Mouse (Mus musculus) liver, embryonic 15.5 days (tissue): ENCODE results near the gene Mettl8. TPM values are rescaled to one million over a fixed set of nuclear protein-coding genes. Genes with fewer than 3 reads are reported as not detected.

Experiments used
- ATAC-seq: fragments of 200-750 bp; cut with Nextera tagmentation; 2 replicates; pipeline ENCODE4 v1.8.0; 2017; ENCODE audit warnings: moderate number of reproducible peaks, mild to moderate bottlenecking, moderate library complexity; ENCODE audit not compliant: insufficient read depth
- H3K27ac ChIP-seq: fragments of 300-500 bp; sonication (generic); replicated peaks from 2 replicates; pipeline ENCODE4 v1.5.1; 2015; ENCODE audit warnings: mild to moderate bottlenecking, inconsistent platforms
- H3K27me3 ChIP-seq: fragments of 300-500 bp; sonication (generic); 2 replicates; pipeline ENCODE4 v1.6.1; 2015; ENCODE audit warnings: mild to moderate bottlenecking, inconsistent platforms
- H3K36me3 ChIP-seq: fragments of 300-500 bp; sonication (generic); replicated peaks from 2 replicates; pipeline ENCODE4 v1.6.1; 2015; ENCODE audit warnings: moderate library complexity, mild to moderate bottlenecking, inconsistent platforms
- H3K4me1 ChIP-seq: fragments of 300-500 bp; sonication (generic); replicated peaks from 2 replicates; pipeline ENCODE4 v1.6.1; 2015; ENCODE audit warnings: inconsistent platforms
- H3K4me2 ChIP-seq: fragments of 300-500 bp; sonication (generic); 2 replicates; pipeline ENCODE4 v1.6.1; 2015; ENCODE audit warnings: moderate library complexity, mild to moderate bottlenecking, inconsistent platforms
- H3K4me3 ChIP-seq: fragments of 300-500 bp; sonication (generic); replicated peaks from 2 replicates; pipeline ENCODE4 v1.5.1; 2015; ENCODE audit warnings: mild to moderate bottlenecking, inconsistent platforms
- H3K9ac ChIP-seq: fragments of 300-500 bp; sonication (generic); 2 replicates; pipeline ENCODE4 v1.6.1; 2015; ENCODE audit warnings: moderate library complexity, mild to moderate bottlenecking, inconsistent platforms
- H3K9me3 ChIP-seq: fragments of 300-500 bp; sonication (generic); replicated peaks from 2 replicates; pipeline ENCODE4 v1.6.1; 2016; ENCODE audit warnings: inconsistent platforms
- WGBS: fragments of 180-500 bp; shearing (Covaris S2); methylation state at CpG from one replicate; pipeline ENCODE4 v1.1.7; 2015; ENCODE audit warnings: mixed read lengths; ENCODE audit not compliant: insufficient replicate concordance; 5-methylcytosine and 5-hydroxymethylcytosine counted together
- polyA plus RNA-seq: library from polyadenylated mRNA; unstranded; fragments of >200 nt; fragmentation: Nextera tagmentation; extraction: Ambion mirVana; gene quantifications from 2 replicates; pipeline ENCODE4 v1.2.1, GENCODE M21; 2015

The Mettl8 gene
- 7.6 and 8.5 TPM in 2 replicates for polyA plus RNA-seq

GRCm38 (mm10) chr2:71055300-71056114 is at the start of gene Mettl8, which contains the start of gene Dcaf17:
Mettl8 (minus strand) TSS chr2:71055583.
Dcaf17 (plus strand) TSS chr2:71055328.
- H3K27me3 ChIP-seq, result no peaks in the 10 kb centered on the region
- H3K4me3 ChIP-seq, result peak within 1 kb of the TSS; percentile 82
- WGBS, result under 1% methylated on average over 57 of the region's 57 CpGs
- H3K36me3 ChIP-seq, result peaks cover 10% of the 10 kb centered on the region; the same call in 1 of the 2 replicates
- no peaks in the 10 kb centered on the region for H3K9me3 ChIP-seq
- H3K9ac ChIP-seq, result peak within 1 kb of the TSS; percentile 78
- H3K27ac ChIP-seq, result peak within 1 kb of the TSS; percentile 91
- H3K4me1 ChIP-seq, result peaks cover 24% of the 10 kb centered on the region
- ATAC-seq, result peak; percentile 97
- H3K4me2 ChIP-seq, result peak within 1 kb of the TSS; percentile 95

- Histone ChIP-seq H3K4me1 (no peaks in the 10 kb centered on the region), H3K4me3 (no peak overlapping the region), H3K9me3 (no peaks in the 10 kb centered on the region), H3K9ac (no peak overlapping the region), H3K4me2 (no peak overlapping the region), H3K36me3 (no peaks in the 10 kb centered on the region), H3K27ac (no peak overlapping the region), H3K27me3 (peaks cover 4% of the 10 kb centered on the region; the same call in 1 of the 2 replicates)
- WGBS, result 50% methylated on average over 3 of the region's 3 CpGs
- ATAC-seq, result no peak
Measured at GRCm38 (mm10) chr2:71104696-71105095, 49.3 kb upstream of the Mettl8 start.

- WGBS, result 41% methylated on average over 4 of the region's 4 CpGs
Measured at GRCm38 (mm10) chr2:71103292-71103680, 47.9 kb upstream of the Mettl8 start.

GRCm38 (mm10) chr2:71102621-71103291 is 47.4 kb upstream of the Mettl8 start:
- H3K9ac ChIP-seq, result no peak overlapping the region
- H3K27me3 ChIP-seq, result peaks cover 4% of the 10 kb centered on the region; the same call in 1 of the 2 replicates
- H3K9me3 ChIP-seq, result no peaks in the 10 kb centered on the region
- 0 out of 2 replicates have a peak, but pooled peaks cover under 1% of the 10 kb centered on the region for H3K36me3 ChIP-seq
- 68% methylated on average over 10 of the region's 10 CpGs for WGBS
- no peak for ATAC-seq
- no peak overlapping the region for H3K4me2 ChIP-seq
- no peak overlapping the region for H3K4me3 ChIP-seq
- no peaks in the 10 kb centered on the region for H3K4me1 ChIP-seq
- H3K27ac ChIP-seq, result no peak overlapping the region

More at GRCm38 (mm10) chr2:71103292-71103680, 47.9 kb upstream of the Mettl8 start:
- H3K9me3 ChIP-seq, result no peaks in the 10 kb centered on the region
- no peak overlapping the region for H3K9ac ChIP-seq
- peaks cover 4% of the 10 kb centered on the region; the same call in 1 of the 2 replicates for H3K27me3 ChIP-seq
- H3K36me3 ChIP-seq, result no peaks in the 10 kb centered on the region
- ATAC-seq, result no peak
- no peak overlapping the region for H3K27ac ChIP-seq
- no peak overlapping the region for H3K4me2 ChIP-seq
- H3K4me1 ChIP-seq, result no peaks in the 10 kb centered on the region
- H3K4me3 ChIP-seq, result no peak overlapping the region

- Histone ChIP-seq H3K4me1 (peaks cover 15% of the 10 kb centered on the region), H3K4me3 (no peak overlapping the region), H3K36me3 (peaks cover 24% of the 10 kb centered on the region), H3K27ac (peak overlapping the region; percentile 30; the same call in 1 of the 2 replicates), H3K27me3 (no peaks in the 10 kb centered on the region), H3K4me2 (peak overlapping the region; percentile 19), H3K9ac (no peak overlapping the region), H3K9me3 (no peaks in the 10 kb centered on the region)
- ATAC-seq, result peak; percentile 85
- 17% methylated on average over 7 of the region's 7 CpGs for WGBS
Measured at GRCm38 (mm10) chr2:71096170-71096569, 40.8 kb upstream of the Mettl8 start.

GRCm38 (mm10) chr2:71090660-71091445 is 35.5 kb upstream of the Mettl8 start:
- peak overlapping the region; percentile 64 for H3K27ac ChIP-seq

GRCm38 (mm10) chr2:71089766-71090165 is 34.4 kb upstream of the Mettl8 start:
- H3K36me3 ChIP-seq, result peaks cover 40% of the 10 kb centered on the region
- H3K4me1 ChIP-seq, result peaks cover 20% of the 10 kb centered on the region
- no peaks in the 10 kb centered on the region for H3K9me3 ChIP-seq
- H3K27ac ChIP-seq, result no peak overlapping the region
- no peak overlapping the region for H3K9ac ChIP-seq
- H3K27me3 ChIP-seq, result no peaks in the 10 kb centered on the region
- H3K4me2 ChIP-seq, result no peak overlapping the region
- 66% methylated on average over 3 of the region's 3 CpGs for WGBS
- no peak overlapping the region for H3K4me3 ChIP-seq
- no peak for ATAC-seq

More at GRCm38 (mm10) chr2:71090660-71091445, 35.5 kb upstream of the Mettl8 start:
- H3K4me3 ChIP-seq, result no peak overlapping the region
- H3K4me2 ChIP-seq, result peak overlapping the region; percentile 14; the same call in 1 of the 2 replicates
- peaks cover 21% of the 10 kb centered on the region for H3K4me1 ChIP-seq
- H3K27me3 ChIP-seq, result no peaks in the 10 kb centered on the region
- peaks cover 41% of the 10 kb centered on the region for H3K36me3 ChIP-seq
- ATAC-seq, result peak; percentile 95
- no peaks in the 10 kb centered on the region for H3K9me3 ChIP-seq
- WGBS, result 48% methylated on average over 4 of the region's 4 CpGs
- H3K9ac ChIP-seq, result no peak overlapping the region

- no peaks in the 10 kb centered on the region for H3K9me3 ChIP-seq
- H3K27ac ChIP-seq, result peak overlapping the region; percentile 65
- 72% methylated on average over 6 of the region's 6 CpGs for WGBS
- H3K4me1 ChIP-seq, result no peaks in the 10 kb centered on the region
- no peaks in the 10 kb centered on the region for H3K27me3 ChIP-seq
- peak; percentile 88 for ATAC-seq
- H3K4me3 ChIP-seq, result no peak overlapping the region
- H3K4me2 ChIP-seq, result no peak overlapping the region
- H3K36me3 ChIP-seq, result peaks cover 36% of the 10 kb centered on the region
- no peak overlapping the region for H3K9ac ChIP-seq
Measured at GRCm38 (mm10) chr2:71083454-71084193, 28.2 kb upstream of the Mettl8 start.

- Histone ChIP-seq H3K4me3 (no peak overlapping the region), H3K9ac (no peak overlapping the region), H3K36me3 (peaks cover 30% of the 10 kb centered on the region), H3K9me3 (no peaks in the 10 kb centered on the region), H3K27me3 (no peaks in the 10 kb centered on the region), H3K4me1 (no peaks in the 10 kb centered on the region), H3K27ac (no peak overlapping the region), H3K4me2 (no peak overlapping the region)
- WGBS, result 79% methylated on average over 7 of the region's 7 CpGs
- no peak for ATAC-seq
Measured at GRCm38 (mm10) chr2:71082416-71082815, 27.0 kb upstream of the Mettl8 start.

GRCm38 (mm10) chr2:71073828-71074227 is 18.4 kb upstream of the Mettl8 start:
- Histone ChIP-seq H3K4me2 (peak overlapping the region; percentile 9; the same call in 1 of the 2 replicates), H3K27me3 (no peaks in the 10 kb centered on the region), H3K4me3 (no peak overlapping the region), H3K36me3 (peaks cover 8% of the 10 kb centered on the region; the same call in 1 of the 2 replicates), H3K4me1 (peaks cover 18% of the 10 kb centered on the region), H3K9ac (no peak overlapping the region), H3K27ac (0 out of 2 replicates have a peak overlapping the region, but pooled peaks have one; percentile 1), H3K9me3 (no peaks in the 10 kb centered on the region)
- peak; percentile 91 for ATAC-seq
- 15% methylated on average over 3 of the region's 3 CpGs for WGBS
